Mouse (Mus musculus) ZHBTc4 (cell line): ENCODE results near the gene Tent5a.

Experiments used
- DNase-seq: peaks from one replicate; pipeline ENCODE4 v3.0.0-alpha.2; 2011; ENCODE audit warnings: low read depth, low spot score

The Tent5a gene

DNA sequence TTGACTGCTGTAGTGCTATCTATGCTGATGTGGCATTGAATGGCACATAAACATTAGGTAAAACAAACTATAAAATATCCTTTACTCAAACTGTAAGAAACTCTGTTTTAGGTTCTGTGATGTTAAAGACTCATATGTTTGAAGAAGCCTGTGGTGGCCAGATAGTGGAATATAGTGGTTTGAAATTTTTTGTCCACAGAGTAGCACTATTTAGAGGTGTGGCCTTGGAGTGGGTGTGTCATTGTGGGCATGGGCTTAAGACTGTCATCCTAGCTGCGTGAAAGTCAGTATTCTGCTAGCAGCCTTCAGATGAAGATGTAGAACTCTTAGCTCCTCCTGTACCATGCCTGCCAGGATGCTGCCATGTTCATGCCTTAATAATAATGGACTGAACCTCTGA lies 11.0 kb downstream of the Tent5a start:
- DNase-seq: no peak

DNA sequence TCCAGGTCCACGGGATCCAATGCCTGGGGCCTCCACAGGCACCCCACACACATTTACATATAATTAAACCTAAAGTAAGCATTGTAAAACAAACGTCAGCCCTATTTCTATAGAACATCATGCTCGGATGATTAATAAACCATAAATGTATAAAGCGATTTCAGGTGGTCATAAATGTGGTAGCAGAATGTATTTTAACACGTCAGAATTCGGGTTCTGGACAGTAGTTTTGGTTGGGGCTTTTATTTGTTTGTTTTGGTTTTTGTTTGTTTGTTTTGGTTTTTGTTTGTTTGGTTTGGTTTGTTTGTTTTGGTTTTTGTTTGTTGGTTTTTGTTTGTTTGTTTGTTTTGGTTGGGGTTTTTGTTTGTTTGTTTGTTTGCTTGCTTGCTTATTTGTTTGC lies 14.7 kb downstream of the Tent5a start, which contains the start of gene Gm11114:
Gm11114 (plus strand) TSS at position 301 of the 400 bp plus-strand sequence.
- DNase-seq: no peak

DNA sequence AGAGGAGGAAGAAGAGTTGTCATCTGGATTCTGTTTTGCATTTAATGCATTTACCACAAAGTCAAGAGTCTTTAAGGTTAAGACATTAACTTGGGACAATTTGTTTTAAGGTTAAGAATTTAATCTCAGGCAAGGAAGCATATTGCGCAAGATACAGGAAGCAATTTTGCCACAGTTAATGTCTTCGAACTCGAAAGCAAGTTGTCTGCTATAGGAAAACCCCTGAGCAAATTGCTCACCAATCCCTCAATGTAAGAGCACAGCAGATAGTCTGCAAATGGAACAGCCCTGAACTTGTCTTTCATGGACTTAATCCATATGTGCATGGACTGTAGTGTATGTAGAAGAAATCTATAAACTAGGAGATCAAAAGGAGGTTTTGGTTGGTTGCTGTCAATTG lies 23.8 kb downstream of the Tent5a start:
- no peak for DNase-seq

DNA sequence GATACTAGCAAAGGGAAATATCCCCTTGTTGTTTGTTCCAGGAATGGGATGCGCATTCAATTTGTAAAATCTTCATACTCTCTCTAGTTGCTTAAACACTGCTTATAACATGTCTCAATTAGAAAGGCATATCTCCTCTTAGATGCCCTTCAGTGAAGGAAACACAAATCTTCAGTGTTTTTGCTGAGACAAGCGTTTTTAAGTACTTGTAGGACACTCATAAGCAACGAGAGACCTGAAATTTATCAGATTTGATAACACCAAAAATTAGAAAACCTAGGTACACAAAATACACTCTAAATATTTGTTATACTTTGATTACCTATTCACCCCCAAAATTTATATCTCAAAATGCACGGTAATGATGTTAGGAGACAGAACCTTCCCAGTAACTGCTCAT lies 24.3 kb downstream of the Tent5a start:
- DNase-seq: no peak

DNA sequence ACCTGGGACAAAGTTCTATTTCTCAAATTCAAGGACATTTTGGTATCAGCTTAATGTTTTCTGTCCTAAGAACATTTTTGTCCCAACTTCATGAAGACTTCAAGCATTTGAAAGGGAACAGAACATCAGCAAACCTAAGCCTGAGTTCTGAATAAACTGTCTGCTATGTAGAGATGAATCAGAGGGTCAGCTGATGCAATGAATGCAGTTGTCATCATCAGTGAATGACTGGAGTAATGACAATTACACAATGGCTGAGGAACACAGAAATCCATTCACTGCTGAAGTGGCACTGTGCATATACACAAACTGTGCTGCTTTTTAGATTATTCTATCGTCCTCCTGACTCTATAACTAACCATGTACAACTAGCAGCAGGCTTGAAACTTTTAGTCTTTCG lies 53.0 kb downstream of the Tent5a start:
- no peak for DNase-seq
